Mouse (Mus musculus): ENCODE measurements at regions not wholly inside any gene's neighbourhood (a gene's known extent, or its start where the extent isn't known, plus 50 kb on each side); places are given as distances from the start of the nearest gene placed in this dataset.

DNA sequence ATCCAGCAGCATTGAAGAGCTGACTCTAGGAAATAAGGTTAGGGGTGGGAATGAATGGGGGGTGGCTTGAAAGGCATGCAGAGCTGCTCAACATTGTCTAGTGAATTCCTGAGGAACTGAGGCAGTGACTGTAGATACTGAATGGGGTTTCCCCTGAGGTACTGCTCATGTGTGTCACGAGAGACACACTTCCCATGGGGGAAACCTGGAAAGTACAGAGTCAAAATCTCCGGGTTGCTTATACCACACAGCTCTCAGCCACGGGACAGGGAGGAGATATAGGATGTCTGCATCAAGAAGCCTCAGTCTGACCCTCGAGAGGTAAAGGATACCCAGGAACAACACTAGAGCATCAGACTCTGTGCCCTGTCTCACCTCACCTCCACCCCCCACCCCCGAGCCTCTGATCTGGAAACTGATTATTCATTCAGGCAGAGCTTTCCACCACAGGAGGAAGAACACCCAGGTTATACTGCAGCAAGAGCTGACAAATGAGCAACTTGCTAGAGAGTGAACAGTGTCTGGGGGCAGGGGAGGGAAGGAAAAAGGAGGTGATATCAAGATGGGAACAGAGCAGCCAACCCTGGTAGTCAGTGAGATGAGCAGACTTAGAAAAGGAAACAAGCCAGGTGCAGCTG, 102.3 kb upstream of the Nfe2l3 start:
- DNase-seq (ENCODE audit: low read depth, low spot score): no peak

DNA sequence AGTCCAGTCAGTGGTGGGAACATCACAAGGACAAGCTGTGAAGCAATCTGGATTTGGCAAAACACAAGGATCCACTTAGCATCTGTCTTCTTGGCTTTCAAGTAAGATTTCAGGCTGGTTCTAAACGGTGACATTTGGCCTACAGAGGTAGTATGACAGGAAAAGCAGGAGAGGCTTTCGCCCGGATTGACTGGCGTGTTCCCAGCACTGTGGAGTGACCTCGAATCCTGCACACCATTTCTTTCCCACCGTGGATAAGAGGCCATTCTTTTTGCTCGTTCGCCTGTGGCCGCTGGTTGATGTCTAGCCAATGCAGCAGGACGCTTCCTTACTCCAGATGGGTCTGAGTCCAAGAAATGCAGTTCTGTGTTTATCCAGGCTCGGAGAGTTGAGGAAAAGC, 99.6 kb upstream of the Nfe2l3 start:
- no peak for DNase-seq (ENCODE audit: low read depth, low spot score)

DNA sequence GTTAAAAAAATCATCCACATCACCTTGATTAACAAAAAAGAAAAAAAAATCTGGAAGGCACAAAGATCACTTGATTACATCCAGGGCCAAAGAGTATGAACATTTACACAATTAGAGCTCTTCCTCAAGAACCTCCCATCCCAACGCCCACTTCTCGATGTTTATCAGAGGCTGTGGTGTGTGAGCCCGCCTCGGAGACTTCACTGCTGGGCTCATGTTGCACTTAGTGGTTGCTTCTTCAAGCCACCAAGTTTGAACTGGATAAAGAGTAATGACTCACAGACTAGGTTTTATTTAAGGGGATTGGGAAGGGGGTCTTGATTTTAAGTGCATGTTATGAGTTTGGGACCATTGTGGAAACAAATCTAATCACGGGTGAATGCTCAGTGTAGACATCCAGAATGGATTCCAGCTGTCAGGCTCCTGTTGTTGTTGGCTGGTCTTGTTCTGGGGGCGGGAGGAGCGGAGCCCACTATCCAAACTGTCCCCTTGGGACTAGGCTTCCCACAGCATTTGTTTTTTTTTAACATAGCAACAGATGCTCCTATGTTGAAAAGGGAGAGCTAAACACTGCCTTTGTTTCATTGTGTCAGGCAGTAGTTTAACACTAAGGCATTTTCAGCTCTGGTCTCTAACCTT, 98.6 kb upstream of the Nfe2l3 start:
- DNase-seq (ENCODE audit: low read depth, low spot score): no peak

DNA sequence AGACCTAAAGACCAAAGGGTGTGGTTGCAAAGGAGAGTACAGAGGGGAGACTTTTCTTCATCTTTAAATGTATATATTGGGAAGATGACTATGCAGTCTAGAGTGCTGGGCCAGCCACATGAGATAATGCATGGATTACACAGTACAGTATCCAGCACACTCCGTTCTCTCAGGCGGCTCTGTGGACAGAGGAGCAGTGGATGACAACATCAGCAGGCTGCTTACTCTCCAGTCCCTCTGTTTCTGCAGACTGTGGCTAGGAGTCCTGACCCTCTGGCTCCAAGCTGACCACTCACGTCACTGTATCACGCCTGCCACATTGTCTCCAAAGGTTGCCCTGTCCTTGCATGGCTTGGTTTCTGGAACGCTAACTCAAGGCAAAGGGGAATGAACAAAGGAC, 97.2 kb upstream of the Nfe2l3 start:
- no peak for DNase-seq (ENCODE audit: low read depth, low spot score)

DNA sequence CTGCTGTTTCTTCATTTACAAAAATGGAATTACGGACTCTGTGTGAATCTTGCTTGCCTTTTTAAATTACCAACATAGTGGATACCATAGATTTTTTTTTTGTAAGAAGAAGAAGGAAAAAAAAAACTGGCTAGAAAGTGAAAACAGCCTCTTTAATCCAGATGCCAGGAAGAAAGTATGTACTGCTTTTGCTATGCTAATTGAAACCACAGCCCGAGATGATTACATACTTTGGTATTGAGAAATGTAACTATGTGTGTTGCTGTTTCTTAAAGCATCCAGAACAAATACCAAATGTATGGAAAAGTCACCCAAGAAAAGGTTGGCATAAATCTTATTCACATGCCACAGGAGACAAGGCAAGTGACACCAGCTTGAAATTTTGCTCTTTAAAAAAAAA, 93.2 kb upstream of the Nfe2l3 start:
- no peak for DNase-seq (ENCODE audit: low read depth, low spot score)

DNA sequence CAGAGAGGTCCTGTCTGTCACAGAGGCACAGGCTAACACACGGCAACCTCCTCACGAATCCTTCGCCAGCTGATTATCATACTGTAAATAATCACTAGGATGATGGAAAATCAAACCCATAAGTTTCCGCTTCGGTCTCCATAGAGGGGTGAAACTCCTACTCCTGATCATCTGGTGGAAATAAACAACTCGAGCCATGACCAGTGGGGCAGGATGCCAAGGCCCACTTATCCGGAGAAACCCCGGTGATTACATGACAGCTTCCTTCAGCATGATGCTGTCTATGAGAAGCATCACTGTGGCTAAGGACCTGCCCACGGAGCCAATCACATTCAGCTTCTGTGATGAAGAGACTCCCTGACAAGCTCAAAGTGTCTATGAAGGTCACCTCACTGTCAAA, 84.7 kb upstream of the Nfe2l3 start:
- no peak for DNase-seq (ENCODE audit: low read depth, low spot score)

DNA sequence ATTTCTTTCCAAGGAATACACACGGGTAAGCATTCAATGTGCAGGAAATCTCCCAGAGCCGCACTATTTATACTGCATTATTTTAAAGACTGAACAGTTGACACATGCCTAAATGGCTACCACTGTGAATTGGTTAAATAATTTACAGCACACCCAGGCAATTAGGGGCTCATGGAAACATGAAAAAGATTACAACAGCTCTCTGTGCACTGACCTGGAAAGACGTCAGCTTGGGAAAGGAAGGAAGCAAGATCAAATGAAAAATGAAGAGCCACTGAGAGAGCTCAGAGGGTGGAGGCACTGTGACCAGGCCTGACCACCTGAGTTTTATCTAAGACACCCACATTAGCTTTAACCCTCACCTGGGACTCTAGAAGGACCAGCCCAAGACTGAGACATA, 82.7 kb upstream of the Nfe2l3 start:
- no peak for DNase-seq (ENCODE audit: low read depth, low spot score)

DNA sequence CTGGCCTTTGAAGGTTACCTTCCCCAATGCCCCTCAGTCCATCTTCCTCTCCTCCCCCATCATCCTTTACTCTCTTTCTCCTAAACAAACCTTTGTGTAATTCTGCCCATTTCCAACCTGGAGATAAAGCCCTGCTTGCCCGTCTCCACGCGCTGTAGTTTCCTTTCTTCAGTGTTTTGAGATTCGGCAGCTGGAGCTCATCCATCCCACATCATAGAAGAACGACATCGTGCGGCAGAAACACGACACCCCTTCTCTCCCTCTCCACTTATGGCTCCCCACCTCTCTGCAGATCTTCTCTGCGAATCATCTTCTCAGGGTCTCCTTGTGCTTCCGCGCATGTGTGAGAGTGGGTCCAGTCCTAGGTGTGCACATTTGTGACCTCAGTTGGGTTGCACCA, 77.4 kb upstream of the Nfe2l3 start:
- DNase-seq (ENCODE audit: low read depth, low spot score): no peak

DNA sequence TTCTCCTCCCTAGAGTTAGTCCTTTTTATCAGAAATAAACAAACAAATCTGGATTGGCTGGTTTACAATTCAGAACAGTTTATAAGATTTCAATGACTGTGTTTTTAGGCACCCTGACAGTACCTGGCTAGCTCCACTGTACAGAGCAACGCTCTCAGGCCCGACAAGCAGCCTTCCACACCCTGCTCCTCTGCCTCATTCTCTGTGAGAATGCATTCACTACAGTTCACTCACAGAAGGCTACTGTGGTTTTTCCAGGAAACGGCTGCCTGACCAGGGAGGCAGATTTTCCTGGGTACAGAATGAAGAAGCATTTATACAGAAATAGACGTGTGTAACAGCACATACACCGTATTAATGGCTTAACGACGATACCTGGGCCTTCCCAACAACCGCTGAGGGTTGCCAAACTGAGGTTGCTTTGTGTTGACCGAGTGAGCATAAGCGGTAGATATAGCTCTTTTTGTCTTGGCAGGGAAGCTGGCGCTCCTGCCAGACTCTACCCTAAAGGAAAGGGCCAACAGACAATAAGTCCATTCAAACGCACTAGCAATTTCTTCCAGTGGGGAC, 70.8 kb upstream of the Nfe2l3 start:
- no peak for DNase-seq (ENCODE audit: low read depth, low spot score)

DNA sequence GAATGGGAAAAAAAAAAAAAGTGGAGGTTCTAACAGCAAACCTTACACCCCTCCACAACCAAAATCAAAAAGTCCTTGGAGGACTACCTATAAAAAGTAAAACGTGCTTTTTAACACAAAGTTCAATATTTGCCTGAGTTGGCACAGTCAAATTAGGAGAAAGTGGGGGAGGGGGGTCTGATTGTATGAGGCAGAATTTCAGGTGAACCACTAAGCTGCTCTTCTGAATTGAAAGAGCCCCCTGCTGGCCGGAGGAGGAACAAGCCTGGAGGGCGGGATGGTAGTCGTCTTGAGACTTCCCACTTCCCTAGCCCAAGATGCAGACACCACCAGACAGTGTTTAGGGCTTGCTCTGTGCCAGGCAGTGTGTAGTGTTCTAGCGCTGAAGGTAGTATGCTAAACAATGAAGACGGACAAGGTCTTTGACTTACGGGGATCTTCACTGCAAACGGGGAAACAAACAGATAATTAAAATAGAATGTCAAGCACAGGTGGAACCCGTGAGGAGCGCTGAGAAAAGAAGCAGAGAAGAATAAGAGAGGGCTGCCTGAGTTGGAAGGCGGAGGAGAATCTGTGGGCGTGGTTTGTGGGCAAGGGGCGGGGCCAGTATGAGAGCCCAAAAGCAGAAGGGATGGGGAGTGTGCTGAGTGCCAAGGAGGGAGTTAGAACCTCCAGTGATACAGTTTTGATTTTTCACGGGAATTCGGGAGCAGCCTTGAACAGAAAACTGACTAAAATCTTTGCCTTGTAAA, 69.8 kb upstream of the Nfe2l3 start:
- peak; percentile 85 for DNase-seq (ENCODE audit: low read depth, low spot score)

DNA sequence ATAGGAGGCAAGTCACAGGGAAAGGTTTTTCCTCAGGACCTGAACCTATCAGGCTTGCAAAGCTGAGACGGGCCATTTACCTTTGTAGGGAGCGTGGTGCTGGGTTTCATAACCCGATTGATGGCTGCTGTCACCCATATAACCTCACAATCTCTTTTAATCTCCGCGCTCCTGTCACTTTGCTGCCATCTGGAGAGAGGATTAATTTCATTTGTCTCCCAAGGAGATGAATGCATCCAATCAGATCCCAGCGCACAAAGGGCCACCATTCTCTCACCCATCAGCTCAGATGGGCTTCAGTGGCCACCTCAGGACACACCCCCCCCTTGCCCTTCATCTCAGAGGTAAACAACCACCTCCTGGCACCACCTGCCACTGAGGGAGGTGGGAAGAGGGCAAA, 67.7 kb upstream of the Nfe2l3 start:
- no peak for DNase-seq (ENCODE audit: low read depth, low spot score)

DNA sequence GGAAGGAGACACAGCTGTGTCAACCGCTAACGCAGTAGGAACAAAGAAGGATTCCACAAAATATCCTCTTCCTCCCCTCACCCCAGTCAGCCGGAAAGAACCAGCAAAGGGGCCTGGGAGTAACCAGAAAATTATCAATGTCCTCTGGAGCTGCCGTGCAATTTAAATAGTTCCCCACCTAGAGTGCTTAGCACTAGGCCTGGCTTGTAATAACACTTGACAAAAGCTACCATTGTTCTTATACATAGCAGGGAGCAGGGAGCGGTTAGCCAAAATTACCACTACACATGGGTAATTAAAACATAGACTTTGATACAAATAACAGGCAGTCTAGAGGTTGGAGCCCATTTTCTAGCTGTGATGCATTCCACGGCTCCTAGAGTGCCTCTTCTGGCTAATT, 62.7 kb upstream of the Nfe2l3 start:
- DNase-seq (ENCODE audit: low read depth, low spot score): no peak

DNA sequence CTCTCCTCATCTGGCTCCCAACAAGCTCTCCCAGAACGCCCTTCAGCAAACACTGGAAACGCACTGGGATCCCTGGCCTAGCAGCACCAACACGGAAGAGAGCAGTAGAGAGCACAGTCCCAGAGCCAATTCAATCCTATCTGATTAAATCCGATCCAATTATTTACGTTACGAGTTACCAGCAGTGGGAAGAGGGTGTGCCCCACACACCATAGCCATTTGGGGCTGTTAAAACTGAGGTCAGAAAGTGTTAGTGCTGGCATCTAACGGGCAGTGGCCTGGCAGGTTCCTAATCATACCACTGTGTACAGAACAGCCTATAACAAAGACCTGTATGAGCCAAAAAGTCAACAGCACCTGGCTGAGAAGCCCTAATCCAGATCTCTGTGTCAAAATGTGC, 60.1 kb upstream of the Nfe2l3 start:
- DNase-seq (ENCODE audit: low read depth, low spot score): no peak

DNA sequence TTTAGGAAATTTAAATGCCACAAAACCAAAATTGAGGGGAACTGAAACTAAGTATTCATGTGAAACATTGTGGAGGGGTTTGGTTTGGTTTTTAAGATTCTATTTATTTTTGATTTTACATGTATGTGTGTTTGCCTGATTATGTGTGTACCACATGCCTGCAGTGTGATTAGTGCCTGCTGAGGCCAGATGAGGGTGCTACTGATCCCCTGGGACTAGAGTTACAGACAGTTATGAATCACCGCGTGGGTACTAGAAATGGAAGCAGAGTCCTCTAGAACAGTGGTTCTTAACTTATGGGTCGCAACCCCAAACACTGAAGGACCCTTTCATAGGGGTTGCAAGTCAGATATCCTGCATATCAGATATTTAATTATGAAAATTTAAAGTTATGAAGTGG, 54.0 kb upstream of the Nfe2l3 start:
- DNase-seq (ENCODE audit: low read depth, low spot score): no peak

DNA sequence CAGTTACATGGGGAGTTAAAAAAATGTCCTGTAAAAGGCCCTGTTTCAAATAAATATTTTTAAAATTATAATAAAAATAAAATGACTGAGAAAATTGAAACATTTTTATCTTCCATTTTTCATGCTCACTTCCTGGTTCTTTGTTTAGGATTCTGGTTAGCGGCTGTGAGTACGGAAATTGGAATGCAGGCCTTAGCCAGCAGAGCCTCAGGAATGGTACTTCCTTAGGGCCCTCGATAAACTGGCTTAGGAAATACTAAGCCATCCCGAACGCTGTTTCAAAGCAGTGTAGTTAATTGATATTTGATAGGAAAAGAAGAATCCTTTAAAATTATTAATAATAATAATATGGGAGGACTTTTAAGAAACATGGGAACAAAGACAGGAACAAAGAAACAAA, 53.4 kb upstream of the Nfe2l3 start:
- no peak for DNase-seq (ENCODE audit: low read depth, low spot score)

DNA sequence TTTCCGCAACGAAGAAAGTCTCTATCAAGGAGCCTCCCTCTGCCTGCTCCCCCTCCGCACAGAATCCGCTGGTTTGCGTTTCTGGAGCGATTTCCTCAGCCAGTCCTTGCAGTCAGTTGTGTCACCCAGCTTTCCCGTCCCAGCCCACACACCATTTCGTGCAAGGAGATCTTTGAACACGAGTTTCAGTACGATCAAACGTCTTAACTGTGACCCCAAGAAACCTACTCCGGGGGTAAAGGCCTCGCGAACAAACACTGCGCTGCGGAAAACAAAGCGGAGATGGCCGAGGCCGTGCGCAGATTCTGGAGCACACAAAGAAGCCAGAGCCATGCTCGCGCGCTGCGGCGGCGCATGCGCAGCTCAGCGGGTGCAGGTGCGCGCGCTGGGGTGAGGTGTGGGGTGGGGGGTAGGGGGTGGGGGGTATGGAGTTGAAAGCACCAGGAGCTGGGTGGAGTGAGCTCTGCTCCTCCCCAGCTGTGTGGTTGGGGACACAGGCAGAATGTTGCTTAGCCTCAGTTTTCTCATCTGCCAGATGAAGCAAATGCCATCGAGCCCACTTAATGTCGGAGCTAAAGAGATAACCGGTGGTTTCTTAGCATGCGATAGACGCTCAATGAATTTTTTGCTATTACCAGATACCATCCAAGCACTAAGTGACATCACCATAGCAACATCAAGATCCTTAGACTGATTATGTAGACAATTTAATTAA, 52.8 kb upstream of the Nfe2l3 start:
- peak; percentile 76 for DNase-seq (ENCODE audit: low read depth, low spot score)

DNA sequence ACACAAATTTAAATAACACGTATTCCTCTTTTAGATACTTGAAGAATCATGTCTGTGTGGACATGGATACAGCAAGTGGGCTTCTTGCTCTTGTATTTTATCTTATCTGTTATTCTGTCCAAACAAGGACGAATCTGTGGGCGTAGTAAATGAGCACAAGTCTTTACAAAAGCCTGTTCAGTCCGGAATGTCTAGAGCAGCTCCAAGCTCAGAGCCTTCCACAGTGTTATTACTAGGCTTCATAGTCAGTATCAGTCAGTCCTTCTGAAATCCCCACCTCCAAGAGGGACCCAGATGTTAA, 52.2 kb upstream of the Nfe2l3 start:
- no peak for DNase-seq (ENCODE audit: low read depth, low spot score)

DNA sequence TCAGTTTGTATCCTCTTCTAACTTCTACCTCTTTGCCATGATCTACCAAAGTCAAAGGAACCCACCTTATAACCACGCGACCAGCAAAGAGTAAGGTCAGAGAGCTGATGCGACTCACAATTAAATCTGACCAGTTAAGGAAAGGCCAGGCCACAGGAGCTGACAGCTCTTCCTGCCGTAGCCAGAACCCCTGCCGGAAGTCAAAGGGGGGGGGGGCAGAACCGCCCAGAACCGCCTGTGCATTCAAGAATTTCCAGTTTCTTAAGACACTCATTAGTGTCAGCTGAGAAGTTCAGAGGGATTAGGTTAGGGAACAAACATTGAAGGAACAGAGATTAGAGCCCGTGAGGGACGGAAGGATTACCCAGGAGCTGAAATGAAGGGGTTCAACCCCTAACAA, 51.0 kb upstream of the Nfe2l3 start:
- peak; percentile 50 for DNase-seq (ENCODE audit: low read depth, low spot score)
